Mouse (Mus musculus) liver, adult 2 months (tissue): Measurements from ENCODE around the gene Rpap3. TPM values are rescaled to one million over a fixed set of nuclear protein-coding genes. Genes with fewer than 3 reads are reported as not detected.

ENCODE experiments used
- DNase-seq: peaks from one replicate; pipeline ENCODE4 v3.0.0-alpha.2; 2011; ENCODE audit warnings: low read depth, low spot score; ENCODE audit errors: extremely low read depth
- H3K27ac ChIP-seq: fragments of 200-500 bp; replicated peaks from 2 replicates; pipeline ENCODE4 v1.5.1; 2012; ENCODE audit warnings: low read depth, mild to moderate bottlenecking, control low read depth, inconsistent platforms, low read length; ENCODE audit not compliant: insufficient read depth
- H3K27me3 ChIP-seq: fragments of 200-500 bp; 2 replicates; pipeline ENCODE4 v1.6.1; 2012; ENCODE audit warnings: mild to moderate bottlenecking, moderate library complexity, low read length, inconsistent platforms; ENCODE audit not compliant: control insufficient read depth, insufficient read depth
- H3K36me3 ChIP-seq: fragments of 200-500 bp; 2 replicates; pipeline ENCODE4 v1.6.1; 2012; ENCODE audit warnings: low read length, inconsistent platforms; ENCODE audit not compliant: control insufficient read depth, insufficient read depth
- H3K4me1 ChIP-seq: fragments of 200-500 bp; 2 replicates; pipeline ENCODE4 v1.6.1; 2011; ENCODE audit warnings: low read length; ENCODE audit not compliant: control insufficient read depth, insufficient read depth
- H3K4me3 ChIP-seq: fragments of 200-500 bp; 2 replicates; pipeline ENCODE4 v1.5.1; 2011; ENCODE audit warnings: low read depth, mild to moderate bottlenecking, control low read depth, low read length, moderate library complexity; ENCODE audit not compliant: insufficient read depth
- H3K79me2 ChIP-seq: fragments of 200-500 bp; 2 replicates; pipeline ENCODE4 v1.6.1; 2012; ENCODE audit warnings: inconsistent platforms, mild to moderate bottlenecking, low read length, moderate library complexity; ENCODE audit not compliant: control insufficient read depth, insufficient read depth
- H3K9ac ChIP-seq: fragments of 200-500 bp; 2 replicates; pipeline ENCODE4 v1.6.1; 2012; ENCODE audit warnings: low read depth, mild to moderate bottlenecking, control low read depth, inconsistent platforms, low read length
- CTCF ChIP-seq: fragments of 200-500 bp; IDR thresholded peaks from 2 replicates; pipeline ENCODE4 v1.5.1; 2011; ENCODE audit warnings: low read depth, low read length, control low read depth
- POLR2A ChIP-seq: fragments of 200-500 bp; IDR thresholded peaks from 2 replicates; pipeline ENCODE4 v1.6.1; 2011; ENCODE audit warnings: low read length, control low read depth; ENCODE audit not compliant: insufficient read depth; ENCODE audit errors: extremely low read depth
- WGBS: fragments of 180-500 bp; shearing (Covaris S2); methylation state at CpG from one replicate; pipeline ENCODE4 v1.1.7; 2018; 5-methylcytosine and 5-hydroxymethylcytosine counted together
- polyA plus RNA-seq: library from polyadenylated mRNA; depleted of rRNA; stranded (reverse); fragments of >200 nt; gene quantifications from 2 replicates; pipeline ENCODE4 v1.2.3, GENCODE M21; 2012; rRNA removed
- total RNA-seq: library from RNA; depleted of rRNA; stranded (reverse); fragments of >200 nt; gene quantifications from 2 replicates; pipeline ENCODE4 v1.2.3, GENCODE M21; 2014; rRNA removed

Rpap3 gene
- total RNA-seq (7.7 and 8.7 TPM in 2 replicates), polyA plus RNA-seq (2.2 and 2.5 TPM in 2 replicates)

- no peak within 1 kb of the TSS for H3K27ac ChIP-seq
- under 1% methylated on average over 71 of the region's 71 CpGs for WGBS
- DNase-seq = peak; percentile 67
Observed at GRCm38 (mm10) chr15:97705211-97706050, at the start of gene Rpap3. Gene Rpap3 (minus strand): TSS chr15:97705825.

GRCm38 (mm10) chr15:97755361-97755760 lies 49.7 kb upstream of the Rpap3 start:
- Histone ChIP-seq H3K27me3 (no peaks in the 10 kb centered on the region), H3K36me3 (no peaks in the 10 kb centered on the region), H3K4me3 (no peak overlapping the region), H3K4me1 (peaks cover 2% of the 10 kb centered on the region), H3K9ac (no peak overlapping the region), H3K27ac (no peak overlapping the region), H3K79me2 (no peaks in the 10 kb centered on the region)
- WGBS = 73% methylated on average over 8 of the region's 8 CpGs
- no peak for TF ChIP-seq POLR2A
- TF ChIP-seq CTCF = no peak
- DNase-seq = no peak

More at GRCm38 (mm10) chr15:97705211-97706050, at the start of gene Rpap3:
- peaks cover 2% of the 10 kb centered on the region; the same call in 1 of the 2 replicates for H3K4me1 ChIP-seq
- TF ChIP-seq CTCF (no peak), POLR2A (peak; percentile 33; the same call in 1 of the 2 replicates)
- H3K9ac ChIP-seq = peak within 1 kb of the TSS; percentile 88
- H3K4me3 ChIP-seq = peak within 1 kb of the TSS; percentile 87
- H3K79me2 ChIP-seq = 0 out of 2 replicates have a peak, but pooled peaks cover 2% of the 10 kb centered on the region
- no peaks in the 10 kb centered on the region for H3K27me3 ChIP-seq
- peaks cover under 1% of the 10 kb centered on the region; the same call in 1 of the 2 replicates for H3K36me3 ChIP-seq

GRCm38 (mm10) chr15:97754476-97754875 lies 48.9 kb upstream of the Rpap3 start:
- no peak overlapping the region for H3K27ac ChIP-seq
- 79% methylated on average over 6 of the region's 6 CpGs for WGBS
- H3K4me1 ChIP-seq = no peaks in the 10 kb centered on the region
- no peaks in the 10 kb centered on the region for H3K36me3 ChIP-seq
- no peaks in the 10 kb centered on the region for H3K27me3 ChIP-seq
- no peak overlapping the region for H3K4me3 ChIP-seq
- TF ChIP-seq POLR2A = no peak
- no peak for TF ChIP-seq CTCF
- H3K9ac ChIP-seq = no peak overlapping the region
- no peaks in the 10 kb centered on the region for H3K79me2 ChIP-seq
- DNase-seq = no peak

DNA sequence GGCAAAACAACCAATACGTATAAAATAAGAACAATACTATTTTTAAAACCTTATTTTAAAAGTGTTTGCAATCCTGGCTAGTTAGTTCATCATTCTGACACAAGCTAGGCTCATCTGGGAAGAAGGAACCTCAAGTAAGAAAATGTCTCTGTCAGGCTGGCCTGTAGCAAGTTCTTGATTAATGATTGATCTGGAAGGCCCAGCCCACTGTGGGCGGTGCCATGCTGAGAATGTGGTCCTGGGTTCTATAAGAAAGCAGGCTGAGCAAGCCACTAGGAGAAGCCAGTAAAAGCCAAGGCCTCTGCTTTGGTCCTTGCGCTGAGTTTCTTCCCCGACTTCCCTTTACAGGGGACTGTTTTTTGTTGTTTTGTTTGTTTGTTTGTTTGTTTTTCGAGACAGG lies 46.9 kb upstream of the Rpap3 start:
- Histone ChIP-seq H3K27ac (no peak overlapping the region), H3K79me2 (no peaks in the 10 kb centered on the region), H3K36me3 (no peaks in the 10 kb centered on the region), H3K4me1 (no peaks in the 10 kb centered on the region), H3K4me3 (no peak overlapping the region), H3K27me3 (no peaks in the 10 kb centered on the region), H3K9ac (no peak overlapping the region)
- no peak for DNase-seq
- TF ChIP-seq CTCF (no peak), POLR2A (no peak)
- WGBS = 87% methylated on average over 5 of the region's 5 CpGs

DNA sequence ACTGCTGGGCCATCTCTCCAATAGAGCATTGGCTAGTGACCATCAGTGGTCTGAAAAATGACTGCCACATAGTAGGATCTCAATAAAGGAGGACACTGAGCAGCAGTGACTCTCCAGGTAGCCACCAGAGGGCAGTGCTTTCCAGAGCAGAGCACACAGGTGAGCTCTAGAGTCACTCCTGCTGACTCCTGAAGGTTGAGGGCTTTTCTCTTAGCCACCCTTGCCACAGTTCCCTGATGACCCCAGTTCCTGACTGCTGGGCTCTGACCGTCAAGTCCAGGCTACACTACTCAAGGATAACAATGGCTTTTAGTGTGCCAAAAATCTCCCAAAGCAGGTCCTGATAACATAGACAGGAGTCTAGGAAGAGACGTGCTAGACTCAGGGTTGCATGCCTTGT lies 46.1 kb upstream of the Rpap3 start:
- H3K4me1 ChIP-seq = no peaks in the 10 kb centered on the region
- WGBS = 77% methylated on average over 2 of the region's 2 CpGs
- no peaks in the 10 kb centered on the region for H3K79me2 ChIP-seq
- no peak overlapping the region for H3K27ac ChIP-seq
- no peak overlapping the region for H3K9ac ChIP-seq
- no peaks in the 10 kb centered on the region for H3K36me3 ChIP-seq
- H3K27me3 ChIP-seq = no peaks in the 10 kb centered on the region
- TF ChIP-seq POLR2A = no peak
- TF ChIP-seq CTCF = peak; percentile 61
- DNase-seq = no peak
- H3K4me3 ChIP-seq = no peak overlapping the region

DNA sequence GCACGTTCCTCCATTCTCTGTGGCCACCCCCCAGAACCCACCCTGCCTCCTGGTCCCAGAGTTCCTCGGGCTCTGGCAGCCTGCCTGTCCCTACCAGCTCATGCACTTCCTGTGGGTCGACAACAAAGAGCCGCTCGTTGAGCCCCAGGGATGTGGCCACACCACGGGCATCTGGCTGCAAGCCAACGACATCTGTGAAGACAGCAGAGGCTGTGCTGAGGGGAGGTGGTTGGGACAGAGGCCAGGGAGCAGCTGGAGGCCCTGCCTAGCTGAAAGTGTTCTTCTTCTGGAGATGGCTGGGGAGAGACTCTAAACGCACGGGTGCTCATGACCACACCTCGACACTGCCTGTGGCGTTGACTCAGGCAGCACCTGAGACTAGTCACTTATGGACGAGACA lies 45.1 kb upstream of the Rpap3 start:
- Histone ChIP-seq H3K4me1 (no peaks in the 10 kb centered on the region), H3K27me3 (no peaks in the 10 kb centered on the region), H3K79me2 (no peaks in the 10 kb centered on the region), H3K36me3 (no peaks in the 10 kb centered on the region), H3K9ac (no peak overlapping the region), H3K27ac (no peak overlapping the region), H3K4me3 (no peak overlapping the region)
- DNase-seq = no peak
- TF ChIP-seq CTCF = no peak
- WGBS = 39% methylated on average over 12 of the region's 12 CpGs
